Mouse (Mus musculus): ENCODE measurements around the gene Ttc28. TPM values are rescaled to one million over a fixed set of nuclear protein-coding genes. Genes with fewer than 3 reads are reported as not detected.
A peak's percentile ranks its signal among the peaks of the same experiment; 100 is the strongest.

The Ttc28 gene
- polyA plus RNA-seq, 1 experiment from 2014 or later: 42.8 TPM

GRCm38 (mm10) chr5:111214890-111215289, 335.3 kb downstream of the Ttc28 start:
- WGBS: 14% methylated on average over 13 of the region's 13 CpGs
- Histone ChIP-seq H3K4me3 (no peak overlapping the region), H3K36me3 (no peaks in the 10 kb centered on the region), H3K9me3 (no peaks in the 10 kb centered on the region), H3K4me1 (peaks cover 62% of the 10 kb centered on the region), H3K4me2 (replicated peaks) (peak overlapping the region; percentile 28), H3K27me3 (no peaks in the 10 kb centered on the region), H3K9ac (replicated peaks) (no peak overlapping the region; the same call in 1 of the 2 replicates), H3K27ac (replicated peaks) (peak overlapping the region; percentile 83)
- peak; percentile 47 for ATAC-seq (replicated peaks)

GRCm38 (mm10) chr5:111215722-111216121, 336.1 kb downstream of the Ttc28 start:
- Histone ChIP-seq H3K4me3 (no peak overlapping the region), H3K27me3 (no peaks in the 10 kb centered on the region), H3K4me1 (peaks cover 70% of the 10 kb centered on the region), H3K9ac (replicated peaks) (no peak overlapping the region), H3K36me3 (no peaks in the 10 kb centered on the region), H3K27ac (replicated peaks) (peak overlapping the region; percentile 83), H3K4me2 (replicated peaks) (no peak overlapping the region), H3K9me3 (no peaks in the 10 kb centered on the region)
- WGBS: 68% methylated on average over 11 of the region's 11 CpGs
- ATAC-seq (replicated peaks): no peak

- Histone ChIP-seq H3K4me1 (peaks cover 75% of the 10 kb centered on the region), H3K27me3 (no peaks in the 10 kb centered on the region), H3K9ac (replicated peaks) (no peak overlapping the region), H3K36me3 (no peaks in the 10 kb centered on the region), H3K27ac (replicated peaks) (peak overlapping the region; percentile 83), H3K4me2 (replicated peaks) (no peak overlapping the region), H3K4me3 (no peak overlapping the region), H3K9me3 (no peaks in the 10 kb centered on the region)
- no peak for ATAC-seq (replicated peaks)
- WGBS: 82% methylated on average over 9 of the region's 9 CpGs
Measured at GRCm38 (mm10) chr5:111216166-111216565, 336.6 kb downstream of the Ttc28 start.

- Histone ChIP-seq H3K36me3 (no peaks in the 10 kb centered on the region), H3K4me2 (replicated peaks) (no peak overlapping the region), H3K4me1 (peaks cover 86% of the 10 kb centered on the region), H3K9me3 (no peaks in the 10 kb centered on the region), H3K27me3 (no peaks in the 10 kb centered on the region), H3K9ac (replicated peaks) (no peak overlapping the region), H3K27ac (replicated peaks) (peak overlapping the region; percentile 88), H3K4me3 (no peak overlapping the region)
- ATAC-seq (replicated peaks): no peak; the same call in 1 of the 2 replicates
- WGBS: 55% methylated on average over 18 of the region's 18 CpGs
Measured at GRCm38 (mm10) chr5:111217447-111218110, 338.0 kb downstream of the Ttc28 start.

GRCm38 (mm10) chr5:111218111-111218891, 338.7 kb downstream of the Ttc28 start:
- Histone ChIP-seq H3K27ac (replicated peaks) (peak overlapping the region; percentile 88), H3K4me1 (peaks cover 86% of the 10 kb centered on the region), H3K4me2 (replicated peaks) (no peak overlapping the region), H3K9me3 (no peaks in the 10 kb centered on the region), H3K9ac (replicated peaks) (no peak overlapping the region), H3K27me3 (no peaks in the 10 kb centered on the region), H3K36me3 (peaks cover 2% of the 10 kb centered on the region; the same call in 1 of the 2 replicates), H3K4me3 (no peak overlapping the region)
- ATAC-seq (replicated peaks): no peak
- 66% methylated on average over 6 of the region's 6 CpGs for WGBS

- ATAC-seq (replicated peaks): no peak
- Histone ChIP-seq H3K4me2 (replicated peaks) (no peak overlapping the region), H3K9me3 (no peaks in the 10 kb centered on the region), H3K27me3 (no peaks in the 10 kb centered on the region), H3K4me1 (peaks cover 81% of the 10 kb centered on the region), H3K27ac (replicated peaks) (peak overlapping the region; percentile 88), H3K9ac (replicated peaks) (no peak overlapping the region), H3K36me3 (peaks cover 9% of the 10 kb centered on the region), H3K4me3 (no peak overlapping the region)
- 63% methylated on average over 5 of the region's 5 CpGs for WGBS
Measured at GRCm38 (mm10) chr5:111218998-111219397, 339.4 kb downstream of the Ttc28 start.

GRCm38 (mm10) chr5:111220679-111221380, 341.2 kb downstream of the Ttc28 start:
- no peaks in the 10 kb centered on the region for H3K27me3 ChIP-seq
- H3K4me2 ChIP-seq (replicated peaks): no peak overlapping the region
- peaks cover 24% of the 10 kb centered on the region for H3K36me3 ChIP-seq
- peak overlapping the region; percentile 88 for H3K27ac ChIP-seq (replicated peaks)
- no peak overlapping the region for H3K4me3 ChIP-seq
- H3K9me3 ChIP-seq: no peaks in the 10 kb centered on the region
- peak; percentile 63 for ATAC-seq (replicated peaks)
- WGBS: 11% methylated on average over 16 of the region's 16 CpGs
- peak overlapping the region; percentile 8; the same call in 1 of the 2 replicates for H3K9ac ChIP-seq (replicated peaks)
- H3K4me1 ChIP-seq: peaks cover 64% of the 10 kb centered on the region

- no peaks in the 10 kb centered on the region for H3K9me3 ChIP-seq
- no peak for ATAC-seq (replicated peaks)
- 51% methylated on average over 10 of the region's 11 CpGs for WGBS
- H3K27ac ChIP-seq (replicated peaks): no peak overlapping the region
- H3K4me1 ChIP-seq: peaks cover 58% of the 10 kb centered on the region
- H3K4me3 ChIP-seq: no peak overlapping the region
- H3K9ac ChIP-seq (replicated peaks): no peak overlapping the region
- H3K4me2 ChIP-seq (replicated peaks): no peak overlapping the region
- H3K36me3 ChIP-seq: peaks cover 37% of the 10 kb centered on the region
- no peaks in the 10 kb centered on the region for H3K27me3 ChIP-seq
Measured at GRCm38 (mm10) chr5:111222820-111223219, 343.2 kb downstream of the Ttc28 start.

- H3K4me2 ChIP-seq (replicated peaks): no peak overlapping the region
- H3K4me3 ChIP-seq: no peak overlapping the region
- ATAC-seq (replicated peaks): no peak
- H3K4me1 ChIP-seq: peaks cover 52% of the 10 kb centered on the region
- H3K27me3 ChIP-seq: no peaks in the 10 kb centered on the region
- no peaks in the 10 kb centered on the region for H3K9me3 ChIP-seq
- 90% methylated on average over 11 of the region's 11 CpGs for WGBS
- H3K9ac ChIP-seq (replicated peaks): no peak overlapping the region
- peaks cover 48% of the 10 kb centered on the region for H3K36me3 ChIP-seq
- peak overlapping the region; percentile 23; the same call in 1 of the 2 replicates for H3K27ac ChIP-seq (replicated peaks)
Measured at GRCm38 (mm10) chr5:111225306-111225705, 345.7 kb downstream of the Ttc28 start.

GRCm38 (mm10) chr5:111226486-111226885, 346.9 kb downstream of the Ttc28 start:
- no peak overlapping the region for H3K4me3 ChIP-seq
- 82% methylated on average over 10 of the region's 10 CpGs for WGBS
- no peak overlapping the region for H3K4me2 ChIP-seq (replicated peaks)
- peaks cover 40% of the 10 kb centered on the region for H3K4me1 ChIP-seq
- no peak overlapping the region for H3K9ac ChIP-seq (replicated peaks)
- no peak for ATAC-seq (replicated peaks)
- no peaks in the 10 kb centered on the region for H3K27me3 ChIP-seq
- no peaks in the 10 kb centered on the region for H3K9me3 ChIP-seq
- peaks cover 52% of the 10 kb centered on the region for H3K36me3 ChIP-seq
- no peak overlapping the region for H3K27ac ChIP-seq (replicated peaks)

GRCm38 (mm10) chr5:111227850-111228249, 348.2 kb downstream of the Ttc28 start:
- no peak for ATAC-seq (replicated peaks)
- no peaks in the 10 kb centered on the region for H3K27me3 ChIP-seq
- H3K4me2 ChIP-seq (replicated peaks): no peak overlapping the region
- no peak overlapping the region for H3K4me3 ChIP-seq
- H3K9ac ChIP-seq (replicated peaks): no peak overlapping the region
- peaks cover 56% of the 10 kb centered on the region for H3K36me3 ChIP-seq
- peaks cover 32% of the 10 kb centered on the region for H3K4me1 ChIP-seq
- WGBS: 77% methylated on average over 5 of the region's 5 CpGs
- H3K27ac ChIP-seq (replicated peaks): 0 out of 2 replicates have a peak overlapping the region, but pooled peaks have one; percentile 17
- no peaks in the 10 kb centered on the region for H3K9me3 ChIP-seq

All from forebrain, embryonic 15.5 days (tissue).